Mouse (Mus musculus): ENCODE results near the gene Neil3. TPM values are rescaled to one million over a fixed set of nuclear protein-coding genes. Genes with fewer than 3 reads are reported as not detected.
A peak's percentile ranks its signal among the peaks of the same experiment; 100 is the strongest.

Neil3 gene
- polyA plus RNA-seq (2012; fragmentation: generic; extraction: Trizol): 4.7 TPM
- long read RNA-seq, experiment 1, transcript Neil3-201 (10 exons, 2,253 nt): major isoform, 5 of 7 reads
- long read RNA-seq, experiment 1, partial matches to known transcripts: 0 of 7 reads
- long read RNA-seq, experiment 1, other reads (novel, unspliced or antisense): 2 of 7 reads
- long read RNA-seq, experiment 2, transcript Neil3-201 (10 exons, 2,253 nt): major isoform, 98 of 107 reads
- long read RNA-seq, experiment 2, partial matches to known transcripts: 1 of 107 reads
- long read RNA-seq, experiment 2, other reads (novel, unspliced or antisense): 8 of 107 reads

- TF ChIP-seq CEBPB (IDR thresholded peaks at IDR 0.05; ENCODE audit: low read depth): no peak
- Histone ChIP-seq H3K79me2 (ENCODE audit: control insufficient read depth, insufficient read depth) (peaks cover 29% of the 10 kb centered on the region), H3K4me3 (ENCODE audit: insufficient read depth, poor library complexity, severe bottlenecking) (peak within 1 kb of the TSS; percentile 52), H3K27me3 (ENCODE audit: control insufficient read depth, insufficient read depth, insufficient read length) (no peaks in the 10 kb centered on the region), H3K36me3 (ENCODE audit: control insufficient read depth, insufficient read depth) (no peaks in the 10 kb centered on the region), H3K79me3 (ENCODE audit: low read depth) (peaks cover 3% of the 10 kb centered on the region), H3ac (ENCODE audit: control insufficient read depth, insufficient read length, low read depth) (peak within 1 kb of the TSS; percentile 83)
Observed at GRCm38 (mm10) chr8:53638495-53639171, at the start of gene Neil3. Neil3 (minus strand) TSS chr8:53639065.

- H3K27me3 ChIP-seq (ENCODE audit: control insufficient read depth, insufficient read depth, insufficient read length): no peaks in the 10 kb centered on the region
Observed at GRCm38 (mm10) chr8:53680846-53681245, 42.0 kb upstream of the Neil3 start.

GRCm38 (mm10) chr8:53663946-53664345 is 25.1 kb upstream of the Neil3 start:
- Histone ChIP-seq H3K79me3 (ENCODE audit: low read depth) (no peaks in the 10 kb centered on the region), H3K36me3 (ENCODE audit: control insufficient read depth, insufficient read depth) (no peaks in the 10 kb centered on the region), H3K4me3 (ENCODE audit: insufficient read depth, poor library complexity, severe bottlenecking) (no peak overlapping the region), H3K79me2 (ENCODE audit: control insufficient read depth, insufficient read depth) (no peaks in the 10 kb centered on the region), H3K27me3 (ENCODE audit: control insufficient read depth, insufficient read depth, insufficient read length) (no peaks in the 10 kb centered on the region), H3ac (ENCODE audit: control insufficient read depth, insufficient read length, low read depth) (no peak overlapping the region)
- no peak for TF ChIP-seq MYOD1 (IDR thresholded peaks at IDR 0.05; ENCODE audit: control insufficient read depth, insufficient read length, low read depth)
- TF ChIP-seq MAX (IDR thresholded peaks at IDR 0.05): no peak
- no peak for TF ChIP-seq CEBPB (IDR thresholded peaks at IDR 0.05; ENCODE audit: low read depth)
- no peak for TF ChIP-seq CTCF (IDR thresholded peaks at IDR 0.05; ENCODE audit: control insufficient read depth, insufficient read depth, insufficient read length)
- TF ChIP-seq MYOG (IDR thresholded peaks at IDR 0.05; ENCODE audit: control insufficient read depth, extremely low read depth, insufficient read length): no peak
- no peak for TF ChIP-seq USF1 (IDR thresholded peaks at IDR 0.05; ENCODE audit: low read depth)
- TF ChIP-seq FOSL1 (IDR thresholded peaks at IDR 0.05; ENCODE audit: insufficient read depth, low read length, poor library complexity, severe bottlenecking): no peak

More at GRCm38 (mm10) chr8:53680846-53681245, 42.0 kb upstream of the Neil3 start:
- H3K4me3 ChIP-seq (ENCODE audit: insufficient read depth, poor library complexity, severe bottlenecking): no peak overlapping the region
- no peak overlapping the region for H3ac ChIP-seq (ENCODE audit: control insufficient read depth, insufficient read length, low read depth)
- H3K79me3 ChIP-seq (ENCODE audit: low read depth): no peaks in the 10 kb centered on the region
- H3K79me2 ChIP-seq (ENCODE audit: control insufficient read depth, insufficient read depth): no peaks in the 10 kb centered on the region
- TF ChIP-seq CTCF (IDR thresholded peaks at IDR 0.05; ENCODE audit: control insufficient read depth, insufficient read depth, insufficient read length): peak; percentile 60
- no peak for TF ChIP-seq FOSL1 (IDR thresholded peaks at IDR 0.05; ENCODE audit: insufficient read depth, low read length, poor library complexity, severe bottlenecking)
- TF ChIP-seq MAX (IDR thresholded peaks at IDR 0.05): no peak
- TF ChIP-seq CEBPB (IDR thresholded peaks at IDR 0.05; ENCODE audit: low read depth): no peak
- no peaks in the 10 kb centered on the region for H3K36me3 ChIP-seq (ENCODE audit: control insufficient read depth, insufficient read depth)

GRCm38 (mm10) chr8:53661436-53661835 is 22.6 kb upstream of the Neil3 start:
- no peaks in the 10 kb centered on the region for H3K36me3 ChIP-seq (ENCODE audit: control insufficient read depth, insufficient read depth)

GRCm38 (mm10) chr8:53630618-53631017 is 8.2 kb downstream of the Neil3 start:
- no peaks in the 10 kb centered on the region for H3K79me3 ChIP-seq (ENCODE audit: low read depth)
- no peak overlapping the region for H3K4me3 ChIP-seq (ENCODE audit: insufficient read depth, poor library complexity, severe bottlenecking)
- H3K27me3 ChIP-seq (ENCODE audit: control insufficient read depth, insufficient read depth, insufficient read length): no peaks in the 10 kb centered on the region
- H3K36me3 ChIP-seq (ENCODE audit: control insufficient read depth, insufficient read depth): no peaks in the 10 kb centered on the region
- H3ac ChIP-seq (ENCODE audit: control insufficient read depth, insufficient read length, low read depth): no peak overlapping the region
- TF ChIP-seq CEBPB (IDR thresholded peaks at IDR 0.05; ENCODE audit: low read depth) (no peak), FOSL1 (IDR thresholded peaks at IDR 0.05; ENCODE audit: insufficient read depth, low read length, poor library complexity, severe bottlenecking) (no peak), CTCF (IDR thresholded peaks at IDR 0.05; ENCODE audit: control insufficient read depth, insufficient read depth, insufficient read length) (no peak), MYOG (IDR thresholded peaks at IDR 0.05; ENCODE audit: control insufficient read depth, extremely low read depth, insufficient read length) (no peak), MAX (IDR thresholded peaks at IDR 0.05) (no peak), MYOD1 (IDR thresholded peaks at IDR 0.05; ENCODE audit: control insufficient read depth, insufficient read length, low read depth) (no peak), USF1 (IDR thresholded peaks at IDR 0.05; ENCODE audit: low read depth) (no peak)
- peaks cover 8% of the 10 kb centered on the region for H3K79me2 ChIP-seq (ENCODE audit: control insufficient read depth, insufficient read depth)

More at GRCm38 (mm10) chr8:53661436-53661835, 22.6 kb upstream of the Neil3 start:
- TF ChIP-seq MAX (IDR thresholded peaks at IDR 0.05) (no peak), MYOG (IDR thresholded peaks at IDR 0.05; ENCODE audit: control insufficient read depth, extremely low read depth, insufficient read length) (no peak), FOSL1 (IDR thresholded peaks at IDR 0.05; ENCODE audit: insufficient read depth, low read length, poor library complexity, severe bottlenecking) (no peak), CEBPB (IDR thresholded peaks at IDR 0.05; ENCODE audit: low read depth) (no peak), CTCF (IDR thresholded peaks at IDR 0.05; ENCODE audit: control insufficient read depth, insufficient read depth, insufficient read length) (no peak), MYOD1 (IDR thresholded peaks at IDR 0.05; ENCODE audit: control insufficient read depth, insufficient read length, low read depth) (no peak), USF1 (IDR thresholded peaks at IDR 0.05; ENCODE audit: low read depth) (no peak)
- Histone ChIP-seq H3K79me2 (ENCODE audit: control insufficient read depth, insufficient read depth) (no peaks in the 10 kb centered on the region), H3K27me3 (ENCODE audit: control insufficient read depth, insufficient read depth, insufficient read length) (no peaks in the 10 kb centered on the region), H3K4me3 (ENCODE audit: insufficient read depth, poor library complexity, severe bottlenecking) (no peak overlapping the region), H3K79me3 (ENCODE audit: low read depth) (no peaks in the 10 kb centered on the region), H3ac (ENCODE audit: control insufficient read depth, insufficient read length, low read depth) (no peak overlapping the region)
